Mouse (Mus musculus) liver, adult 2 months (tissue): ENCODE results near the gene Tac2.

Source experiments
- CTCF ChIP-seq: fragments of 200-500 bp; IDR thresholded peaks from 2 replicates; pipeline ENCODE4 v1.5.1; 2011; ENCODE audit warnings: low read depth, low read length, control low read depth
- POLR2A ChIP-seq: fragments of 200-500 bp; IDR thresholded peaks from 2 replicates; pipeline ENCODE4 v1.6.1; 2011; ENCODE audit warnings: low read length, control low read depth; ENCODE audit not compliant: insufficient read depth; ENCODE audit errors: extremely low read depth

DNA sequence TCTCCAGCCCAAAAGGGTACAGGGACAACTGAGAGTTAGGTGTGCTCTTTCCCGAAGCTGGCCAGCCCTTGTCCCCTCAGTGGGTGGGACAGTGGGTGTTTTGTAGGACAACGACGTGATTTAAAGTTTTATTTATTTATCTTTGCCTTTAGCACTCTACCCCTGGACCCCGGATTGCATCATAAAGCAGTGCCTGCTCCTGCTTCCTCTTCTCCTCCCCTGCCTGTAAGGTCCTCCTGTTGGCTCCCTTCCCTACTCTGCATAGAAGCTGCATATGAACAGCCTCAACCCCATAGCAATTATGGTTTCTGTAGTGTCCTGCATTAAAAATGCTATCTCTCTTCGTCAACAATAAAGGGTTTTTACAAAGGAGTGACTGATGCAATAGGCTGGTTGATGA lies 7.1 kb downstream of the Tac2 start:
- TF ChIP-seq CTCF (no peak), POLR2A (no peak)
